Mouse (Mus musculus): ENCODE results near the gene Lyg2. TPM values are rescaled to one million over a fixed set of nuclear protein-coding genes. Genes with fewer than 3 reads are reported as not detected.

Gene Lyg2
- polyA plus RNA-seq, 1 experiment from 2014 or later: not detected

GRCm38 (mm10) chr1:37931806-37932205, 15.5 kb upstream of the Lyg2 start:
- no peak overlapping the region for H3K4me3 ChIP-seq (ENCODE audit: low read depth, low read length)
- H3K9me3 ChIP-seq (replicated peaks; ENCODE audit: control insufficient read depth, low read length): no peaks in the 10 kb centered on the region
- H3K27me3 ChIP-seq (ENCODE audit: control insufficient read depth, insufficient read depth, low read length): no peaks in the 10 kb centered on the region
- H3K9ac ChIP-seq (ENCODE audit: low read depth, low read length): no peak overlapping the region
- no peak overlapping the region for H3K27ac ChIP-seq (ENCODE audit: low read depth, low read length)
- no peak overlapping the region for H3K4me2 ChIP-seq
- 19% methylated on average over 3 of the region's 3 CpGs for WGBS (ENCODE audit: insufficient replicate concordance)
- no peak for ATAC-seq (replicated peaks; ENCODE audit: insufficient number of reproducible peaks, low FRiP score, low TSS enrichment)
- no peaks in the 10 kb centered on the region for H3K36me3 ChIP-seq (ENCODE audit: control insufficient read depth, insufficient read depth, low read length)
- H3K4me1 ChIP-seq (ENCODE audit: control insufficient read depth, insufficient read depth, low read length): no peaks in the 10 kb centered on the region

DNA sequence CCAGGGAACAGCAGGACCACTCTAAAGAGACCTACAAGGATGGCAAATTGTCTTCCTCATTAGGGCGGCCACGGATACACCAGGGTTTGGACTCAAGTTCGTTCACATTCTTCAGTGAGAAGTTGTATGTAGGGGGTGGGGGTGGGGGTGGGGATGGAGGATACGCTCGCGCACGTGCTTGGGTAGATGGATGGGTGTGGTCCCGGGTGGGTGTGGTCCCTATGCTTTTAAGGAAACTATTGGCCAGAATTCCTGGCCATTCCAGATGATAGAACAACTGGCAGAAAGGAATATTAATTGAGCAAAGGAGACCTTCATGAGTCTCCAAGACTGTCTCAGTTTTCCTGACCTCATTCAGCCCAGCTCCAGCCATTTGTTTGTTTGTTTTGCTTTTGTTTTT, 9.7 kb upstream of the Lyg2 start:
- no peak for ATAC-seq (replicated peaks; ENCODE audit: insufficient number of reproducible peaks, low FRiP score, low TSS enrichment)
- Histone ChIP-seq H3K4me1 (ENCODE audit: control insufficient read depth, insufficient read depth, low read length) (no peaks in the 10 kb centered on the region), H3K9me3 (replicated peaks; ENCODE audit: control insufficient read depth, low read length) (no peaks in the 10 kb centered on the region), H3K27me3 (ENCODE audit: control insufficient read depth, insufficient read depth, low read length) (no peaks in the 10 kb centered on the region), H3K36me3 (ENCODE audit: control insufficient read depth, insufficient read depth, low read length) (no peaks in the 10 kb centered on the region), H3K9ac (ENCODE audit: low read depth, low read length) (no peak overlapping the region), H3K4me3 (ENCODE audit: low read depth, low read length) (no peak overlapping the region), H3K27ac (ENCODE audit: low read depth, low read length) (no peak overlapping the region), H3K4me2 (no peak overlapping the region)
- WGBS (ENCODE audit: insufficient replicate concordance): 77% methylated on average over 8 of the region's 8 CpGs

- Histone ChIP-seq H3K9ac (ENCODE audit: low read depth, low read length) (no peak overlapping the region), H3K4me2 (no peak overlapping the region), H3K9me3 (replicated peaks; ENCODE audit: control insufficient read depth, low read length) (no peaks in the 10 kb centered on the region), H3K4me3 (ENCODE audit: low read depth, low read length) (no peak overlapping the region), H3K4me1 (ENCODE audit: control insufficient read depth, insufficient read depth, low read length) (no peaks in the 10 kb centered on the region; the same call in 1 of the 2 replicates), H3K36me3 (ENCODE audit: control insufficient read depth, insufficient read depth, low read length) (no peaks in the 10 kb centered on the region), H3K27me3 (ENCODE audit: control insufficient read depth, insufficient read depth, low read length) (no peaks in the 10 kb centered on the region), H3K27ac (ENCODE audit: low read depth, low read length) (no peak overlapping the region)
- 54% methylated on average over 8 of the region's 8 CpGs for WGBS (ENCODE audit: insufficient replicate concordance)
- no peak for ATAC-seq (replicated peaks; ENCODE audit: insufficient number of reproducible peaks, low FRiP score, low TSS enrichment)
These were observed 6.2 kb upstream of the Lyg2 start for GRCm38 (mm10) chr1:37922536-37922935.

DNA sequence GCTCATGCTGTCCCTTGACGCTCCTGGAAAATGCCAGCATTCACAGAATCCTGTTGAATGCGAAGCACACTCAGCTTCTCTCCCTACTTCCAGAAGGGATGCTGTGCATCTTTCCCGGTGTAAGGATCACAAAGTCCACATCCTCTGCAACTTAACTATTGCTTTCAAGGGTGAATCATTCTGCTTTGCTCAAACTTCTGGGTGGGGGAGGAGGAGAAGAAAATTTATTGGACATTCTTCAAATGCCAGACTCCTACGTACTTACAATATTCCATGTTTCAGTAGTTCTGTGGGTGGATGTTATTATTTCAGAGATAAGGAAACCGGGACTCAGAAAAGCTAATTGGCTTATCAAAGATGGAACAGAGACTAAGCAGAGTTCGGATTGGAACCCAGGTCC, 1.8 kb upstream of the Lyg2 start:
- Histone ChIP-seq H3K27me3 (ENCODE audit: control insufficient read depth, insufficient read depth, low read length) (no peaks in the 10 kb centered on the region), H3K27ac (ENCODE audit: low read depth, low read length) (peak overlapping the region; percentile 15; the same call in 1 of the 2 replicates), H3K4me3 (ENCODE audit: low read depth, low read length) (no peak overlapping the region), H3K4me2 (peak overlapping the region; percentile 39), H3K4me1 (ENCODE audit: control insufficient read depth, insufficient read depth, low read length) (no peaks in the 10 kb centered on the region; the same call in 1 of the 2 replicates), H3K9me3 (replicated peaks; ENCODE audit: control insufficient read depth, low read length) (no peaks in the 10 kb centered on the region), H3K9ac (ENCODE audit: low read depth, low read length) (no peak overlapping the region), H3K36me3 (ENCODE audit: control insufficient read depth, insufficient read depth, low read length) (no peaks in the 10 kb centered on the region)
- no peak for ATAC-seq (replicated peaks; ENCODE audit: insufficient number of reproducible peaks, low FRiP score, low TSS enrichment)
- WGBS (ENCODE audit: insufficient replicate concordance): 53% methylated on average over 6 of the region's 6 CpGs

DNA sequence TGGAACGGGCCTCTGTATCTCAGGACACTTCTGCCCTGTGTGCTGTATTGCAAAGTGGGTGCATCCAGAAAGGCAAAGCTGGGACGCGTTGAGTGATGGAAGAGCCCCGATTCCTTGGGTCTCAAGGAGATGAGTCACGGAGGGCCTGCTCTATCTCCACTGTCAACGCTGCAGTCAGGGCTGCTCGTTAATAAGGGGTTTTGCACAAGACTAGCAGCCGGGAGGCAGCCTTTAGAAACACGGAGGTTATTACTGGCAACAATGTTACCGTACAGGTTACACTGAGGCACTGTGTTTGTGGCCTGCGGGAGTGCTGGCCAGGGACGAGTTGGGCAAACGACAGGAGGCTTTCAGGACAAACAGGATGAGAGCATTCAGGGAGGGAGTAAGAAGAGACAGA, 1.4 kb upstream of the Lyg2 start:
- 30% methylated on average over 13 of the region's 13 CpGs for WGBS (ENCODE audit: insufficient replicate concordance)
- Histone ChIP-seq H3K4me2 (peak overlapping the region; percentile 39), H3K27ac (ENCODE audit: low read depth, low read length) (peak overlapping the region; percentile 15; the same call in 1 of the 2 replicates), H3K9ac (ENCODE audit: low read depth, low read length) (no peak overlapping the region), H3K4me1 (ENCODE audit: control insufficient read depth, insufficient read depth, low read length) (no peaks in the 10 kb centered on the region; the same call in 1 of the 2 replicates), H3K27me3 (ENCODE audit: control insufficient read depth, insufficient read depth, low read length) (no peaks in the 10 kb centered on the region), H3K4me3 (ENCODE audit: low read depth, low read length) (no peak overlapping the region; the same call in 1 of the 2 replicates), H3K9me3 (replicated peaks; ENCODE audit: control insufficient read depth, low read length) (no peaks in the 10 kb centered on the region), H3K36me3 (ENCODE audit: control insufficient read depth, insufficient read depth, low read length) (no peaks in the 10 kb centered on the region)
- no peak for ATAC-seq (replicated peaks; ENCODE audit: insufficient number of reproducible peaks, low FRiP score, low TSS enrichment)

- no peak overlapping the region for H3K9ac ChIP-seq (ENCODE audit: low read depth, low read length)
- 79% methylated on average over 2 of the region's 2 CpGs for WGBS (ENCODE audit: insufficient replicate concordance)
- H3K27me3 ChIP-seq (ENCODE audit: control insufficient read depth, insufficient read depth, low read length): no peaks in the 10 kb centered on the region
- no peak overlapping the region for H3K27ac ChIP-seq (ENCODE audit: low read depth, low read length)
- H3K4me3 ChIP-seq (ENCODE audit: low read depth, low read length): no peak overlapping the region
- H3K4me1 ChIP-seq (ENCODE audit: control insufficient read depth, insufficient read depth, low read length): no peaks in the 10 kb centered on the region; the same call in 1 of the 2 replicates
- ATAC-seq (replicated peaks; ENCODE audit: insufficient number of reproducible peaks, low FRiP score, low TSS enrichment): no peak
- H3K9me3 ChIP-seq (replicated peaks; ENCODE audit: control insufficient read depth, low read length): no peaks in the 10 kb centered on the region
- H3K4me2 ChIP-seq: no peak overlapping the region
- H3K36me3 ChIP-seq (ENCODE audit: control insufficient read depth, insufficient read depth, low read length): no peaks in the 10 kb centered on the region
These were observed 3.5 kb downstream of the Lyg2 start for GRCm38 (mm10) chr1:37912751-37913150.

- H3K27me3 ChIP-seq (ENCODE audit: control insufficient read depth, insufficient read depth, low read length): no peaks in the 10 kb centered on the region
- WGBS (ENCODE audit: insufficient replicate concordance): 27% methylated on average over 6 of the region's 6 CpGs
- no peak overlapping the region for H3K27ac ChIP-seq (ENCODE audit: low read depth, low read length)
- H3K4me3 ChIP-seq (ENCODE audit: low read depth, low read length): no peak overlapping the region
- H3K9me3 ChIP-seq (replicated peaks; ENCODE audit: control insufficient read depth, low read length): no peaks in the 10 kb centered on the region
- no peak for ATAC-seq (replicated peaks; ENCODE audit: insufficient number of reproducible peaks, low FRiP score, low TSS enrichment)
- 0 out of 2 replicates have a peak, but pooled peaks cover 2% of the 10 kb centered on the region for H3K4me1 ChIP-seq (ENCODE audit: control insufficient read depth, insufficient read depth, low read length)
- no peak overlapping the region for H3K9ac ChIP-seq (ENCODE audit: low read depth, low read length)
- peaks cover 7% of the 10 kb centered on the region; the same call in 1 of the 2 replicates for H3K36me3 ChIP-seq (ENCODE audit: control insufficient read depth, insufficient read depth, low read length)
- no peak overlapping the region for H3K4me2 ChIP-seq
These were observed 13.1 kb downstream of the Lyg2 start for GRCm38 (mm10) chr1:37903178-37903577.

- no peak for ATAC-seq (replicated peaks; ENCODE audit: insufficient number of reproducible peaks, low FRiP score, low TSS enrichment)
- WGBS (ENCODE audit: insufficient replicate concordance): 39% methylated on average over 6 of the region's 6 CpGs
- peaks cover 13% of the 10 kb centered on the region for H3K36me3 ChIP-seq (ENCODE audit: control insufficient read depth, insufficient read depth, low read length)
These were observed 16.0 kb downstream of the Lyg2 start for GRCm38 (mm10) chr1:37900288-37900687.

DNA sequence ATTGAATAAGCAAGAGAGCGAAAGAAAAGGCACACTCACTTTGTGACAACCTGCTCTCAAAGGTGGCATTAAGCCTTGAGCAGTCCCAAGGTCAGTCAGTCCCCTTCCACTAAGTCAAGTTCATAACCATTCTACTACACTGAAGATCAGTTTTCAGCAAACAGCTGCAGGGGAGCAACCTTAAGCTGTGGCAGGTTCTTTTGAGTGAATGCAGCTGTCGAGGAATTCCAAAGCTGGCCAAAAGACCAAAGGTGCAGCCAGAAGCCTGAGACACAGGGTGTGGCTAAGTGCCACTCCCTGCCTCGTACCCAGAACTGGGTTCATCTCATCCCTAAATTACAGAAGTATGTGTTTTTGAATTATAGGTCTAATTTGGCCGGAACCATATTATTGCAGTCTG, 16.5 kb downstream of the Lyg2 start:
- Histone ChIP-seq H3K27ac (ENCODE audit: low read depth, low read length) (no peak overlapping the region), H3K4me3 (ENCODE audit: low read depth, low read length) (no peak overlapping the region), H3K9ac (ENCODE audit: low read depth, low read length) (no peak overlapping the region), H3K27me3 (ENCODE audit: control insufficient read depth, insufficient read depth, low read length) (no peaks in the 10 kb centered on the region), H3K4me2 (no peak overlapping the region), H3K4me1 (ENCODE audit: control insufficient read depth, insufficient read depth, low read length) (0 out of 2 replicates have a peak, but pooled peaks cover 2% of the 10 kb centered on the region), H3K9me3 (replicated peaks; ENCODE audit: control insufficient read depth, low read length) (no peaks in the 10 kb centered on the region), H3K36me3 (ENCODE audit: control insufficient read depth, insufficient read depth, low read length) (peaks cover 13% of the 10 kb centered on the region)
- ATAC-seq (replicated peaks; ENCODE audit: insufficient number of reproducible peaks, low FRiP score, low TSS enrichment): no peak
- 77% methylated on average over 4 of the region's 4 CpGs for WGBS (ENCODE audit: insufficient replicate concordance)

More at GRCm38 (mm10) chr1:37900288-37900687, 16.0 kb downstream of the Lyg2 start:
- H3K4me2 ChIP-seq: peak overlapping the region; percentile 8
- H3K9ac ChIP-seq (ENCODE audit: low read depth, low read length): no peak overlapping the region
- no peak overlapping the region for H3K27ac ChIP-seq (ENCODE audit: low read depth, low read length)
- H3K9me3 ChIP-seq (replicated peaks; ENCODE audit: control insufficient read depth, low read length): no peaks in the 10 kb centered on the region
- H3K27me3 ChIP-seq (ENCODE audit: control insufficient read depth, insufficient read depth, low read length): no peaks in the 10 kb centered on the region
- H3K4me3 ChIP-seq (ENCODE audit: low read depth, low read length): no peak overlapping the region
- H3K4me1 ChIP-seq (ENCODE audit: control insufficient read depth, insufficient read depth, low read length): 0 out of 2 replicates have a peak, but pooled peaks cover 2% of the 10 kb centered on the region

Measured in heart, embryonic 11.5 days (tissue).